Comparison of ENCODE assay signal across 14 mouse cellular contexts in genomic region chr9:41160536-41161176, GRCm38 (mm10). TPM values are rescaled to one million over a fixed set of nuclear protein-coding genes. Genes with fewer than 3 reads are reported as not detected.
DNase-seq lines count a peak whose midpoint lies in the region; ATAC-seq lines count a peak whose summit lies in the region.
"Had no signal": no experiment of that assay in that cellular context is flagged by ENCODE, and none has a peak within 500 bp of the region (broad histone marks: within the 10 kb centered on the region; RNA-seq: fewer than 3 reads in every experiment).

No protein-coding gene starts in this region.

- H3K27me3 ChIP-seq in forebrain, embryonic 13.5 days, result peaks cover 9% of the 10 kb centered on the region
- H3K27me3 ChIP-seq in forebrain, embryonic 15.5 days, result peaks cover 4% of the 10 kb centered on the region; the same call in 1 of the 2 replicates
- H3K27me3 ChIP-seq in midbrain, embryonic 12.5 days, result peaks cover 47% of the 10 kb centered on the region
- H3K27me3 ChIP-seq in midbrain, embryonic 15.5 days (replicated peaks), result peaks cover 3% of the 10 kb centered on the region; the same call in 1 of the 2 replicates

- no peak overlapping the region for H3K4me3 ChIP-seq in forebrain, embryonic 13.5 days
- H3K4me3 ChIP-seq in forebrain, embryonic 15.5 days, result no peak overlapping the region
- H3K4me3 ChIP-seq in midbrain, embryonic 12.5 days, result no peak overlapping the region
- H3K4me3 ChIP-seq in midbrain, embryonic 15.5 days, result no peak overlapping the region
- H3K4me3 ChIP-seq: erythroblast, embryonic 14.5 days; limb, embryonic 15.5 days; midbrain, embryonic 13.5 days had no signal

- ATAC-seq in forebrain, embryonic 13.5 days, result peak; percentile 23; the same call in 1 of the 2 replicates
- no peak for ATAC-seq in forebrain, embryonic 15.5 days (replicated peaks)
- no peak for ATAC-seq in midbrain, embryonic 12.5 days (ENCODE audit: low FRiP score, low read depth)
- ATAC-seq in midbrain, embryonic 15.5 days (replicated peaks), result no peak
- ATAC-seq in granulocyte monocyte progenitor cell, adult 5-6 weeks (replicated peaks; ENCODE audit: poor library complexity, severe bottlenecking), result peak; percentile 34
- ATAC-seq: intestine, embryonic 16.5 days; midbrain, embryonic 13.5 days had no signal

- DNase-seq in retina, embryonic 14.5 days (ENCODE audit: low spot score), result peak; percentile 18
- DNase-seq in adrenal gland, adult (ENCODE audit: inconsistent age in 2 of 2, low spot score in 1 of 2), result no peak
- DNase-seq in right cerebral cortex, postnatal 25 days, result no peak
- DNase-seq: gastrocnemius, postnatal 36 days; thymus, postnatal 14 days had no signal

- no peaks in the 10 kb centered on the region for H3K36me3 ChIP-seq in forebrain, embryonic 13.5 days (ENCODE audit: poor library complexity, severe bottlenecking)
- no peaks in the 10 kb centered on the region for H3K36me3 ChIP-seq in forebrain, embryonic 15.5 days
- H3K36me3 ChIP-seq in midbrain, embryonic 12.5 days, result no peaks in the 10 kb centered on the region
- no peaks in the 10 kb centered on the region for H3K36me3 ChIP-seq in midbrain, embryonic 15.5 days (replicated peaks)
- H3K36me3 ChIP-seq: limb, embryonic 15.5 days; midbrain, embryonic 13.5 days had no signal

- H3K4me1 ChIP-seq in forebrain, embryonic 13.5 days, result peaks cover 27% of the 10 kb centered on the region
- peaks cover 24% of the 10 kb centered on the region for H3K4me1 ChIP-seq in forebrain, embryonic 15.5 days
- peaks cover 28% of the 10 kb centered on the region for H3K4me1 ChIP-seq in midbrain, embryonic 12.5 days
- peaks cover 11% of the 10 kb centered on the region for H3K4me1 ChIP-seq in midbrain, embryonic 15.5 days

- no peak overlapping the region for H3K4me2 ChIP-seq in forebrain, embryonic 13.5 days
- H3K4me2 ChIP-seq in forebrain, embryonic 15.5 days (replicated peaks), result no peak overlapping the region
- no peak overlapping the region for H3K4me2 ChIP-seq in midbrain, embryonic 12.5 days (replicated peaks)
- H3K4me2 ChIP-seq in midbrain, embryonic 15.5 days, result no peak overlapping the region
- H3K4me2 ChIP-seq: limb, embryonic 15.5 days; midbrain, embryonic 13.5 days had no signal

- WGBS in forebrain, embryonic 13.5 days, result 9% methylated on average over 7 of the region's 7 CpGs
- 11% methylated on average over 7 of the region's 7 CpGs for WGBS in forebrain, embryonic 15.5 days
- WGBS in midbrain, embryonic 12.5 days, result 22% methylated on average over 7 of the region's 7 CpGs
- WGBS in midbrain, embryonic 15.5 days, result 22% methylated on average over 7 of the region's 7 CpGs

- H3K9ac ChIP-seq in forebrain, embryonic 13.5 days, result no peak overlapping the region
- H3K9ac ChIP-seq in forebrain, embryonic 15.5 days (replicated peaks), result no peak overlapping the region
- H3K9ac ChIP-seq in midbrain, embryonic 12.5 days (replicated peaks), result no peak overlapping the region
- H3K9ac ChIP-seq in midbrain, embryonic 15.5 days, result no peak overlapping the region
- H3K9ac ChIP-seq: limb, embryonic 15.5 days; midbrain, embryonic 13.5 days had no signal

- H3K9me3 ChIP-seq in forebrain, embryonic 13.5 days (replicated peaks), result peaks cover 6% of the 10 kb centered on the region; the same call in 1 of the 2 replicates
- H3K9me3 ChIP-seq in forebrain, embryonic 15.5 days, result no peaks in the 10 kb centered on the region
- no peaks in the 10 kb centered on the region for H3K9me3 ChIP-seq in midbrain, embryonic 12.5 days
- H3K9me3 ChIP-seq in midbrain, embryonic 15.5 days, result no peaks in the 10 kb centered on the region
- H3K9me3 ChIP-seq: limb, embryonic 15.5 days; midbrain, embryonic 13.5 days had no signal

- peak overlapping the region; percentile 19; the same call in 1 of the 2 replicates for H3K27ac ChIP-seq in forebrain, embryonic 13.5 days
- H3K27ac ChIP-seq in forebrain, embryonic 15.5 days (replicated peaks), result no peak overlapping the region
- H3K27ac ChIP-seq in midbrain, embryonic 12.5 days (replicated peaks), result 0 out of 2 replicates have a peak overlapping the region, but pooled peaks have one; percentile 32
- H3K27ac ChIP-seq in midbrain, embryonic 15.5 days, result no peak overlapping the region
- H3K27ac ChIP-seq: limb, embryonic 15.5 days; midbrain, embryonic 13.5 days had no signal

RNA-seq across cellular contexts. Expression of gene Ubash3b, which starts 0.8 kb away (rescaled TPM):
- polyA plus RNA-seq in forebrain, embryonic 13.5 days (2015; fragmentation: Nextera tagmentation; extraction: Ambion mirVana), result 9.7 and 9.8 TPM in 2 replicates
- polyA plus RNA-seq in forebrain, embryonic 15.5 days (2015; fragmentation: Nextera tagmentation; extraction: Ambion mirVana), result 14.7 and 15.4 TPM in 2 replicates
- 8.1 and 10.1 TPM in 2 replicates for polyA plus RNA-seq in midbrain, embryonic 12.5 days (2016; fragmentation: Nextera tagmentation; extraction: Ambion mirVana)
- polyA plus RNA-seq in midbrain, embryonic 15.5 days (2015; fragmentation: Nextera tagmentation; extraction: Ambion mirVana), result 23.9 and 25.9 TPM in 2 replicates
- 5.9 and 8.3 TPM in 2 replicates for total RNA-seq in granulocyte monocyte progenitor cell, adult 5-6 weeks (2014; fragmentation: Nextera tagmentation)
- 6.5 and 7.2 TPM in 2 replicates for total RNA-seq in granulocyte monocyte progenitor cell, adult 5-6 weeks (2017)

Comparison
In these comparisons a context has a peak if more than half of its experiments do, and no peak if none do; other contexts are left out.
1. ATAC-seq: peak in forebrain, embryonic 13.5 days (single experiment) and granulocyte monocyte progenitor cell, adult 5-6 weeks (single experiment); none in forebrain, embryonic 15.5 days (single experiment), midbrain, embryonic 12.5 days (single experiment) and midbrain, embryonic 15.5 days (single experiment).
2. H3K27ac ChIP-seq: peak in forebrain, embryonic 13.5 days (single experiment) and midbrain, embryonic 12.5 days (single experiment); none in forebrain, embryonic 15.5 days (single experiment) and midbrain, embryonic 15.5 days (single experiment).